Mouse (Mus musculus): Measurements from ENCODE around the gene Gm5294. TPM values are rescaled to one million over a fixed set of nuclear protein-coding genes. Genes with fewer than 3 reads are reported as not detected.

The Gm5294 gene
- not detected for total RNA-seq (2021)
- long read RNA-seq: 0 reads

DNA sequence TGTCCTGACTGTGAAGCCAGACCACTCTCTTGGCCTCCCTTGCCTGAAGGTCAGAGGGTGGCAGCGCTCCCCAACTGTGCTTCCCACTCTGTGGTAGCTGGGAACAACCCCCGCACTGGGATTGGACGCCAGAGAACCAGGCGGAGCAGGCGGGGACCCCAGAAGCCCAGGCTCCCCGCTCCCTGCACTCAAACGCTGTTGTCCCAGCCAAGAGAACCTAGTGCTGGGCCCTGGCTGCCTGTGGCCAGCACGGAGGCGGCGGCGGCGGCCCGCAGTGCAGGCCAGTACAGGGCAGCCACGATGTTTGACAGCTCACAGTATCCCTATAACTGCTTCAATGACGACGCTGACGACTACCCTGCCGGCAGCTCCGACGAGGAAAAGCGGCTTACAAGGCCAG, at the start of gene Gm5294:
TSS of gene Gm5294 (plus strand) at position 301 of the 400 bp plus-strand sequence.
- no peak for DNase-seq (ENCODE audit: low spot score in 2 of 2)

DNA sequence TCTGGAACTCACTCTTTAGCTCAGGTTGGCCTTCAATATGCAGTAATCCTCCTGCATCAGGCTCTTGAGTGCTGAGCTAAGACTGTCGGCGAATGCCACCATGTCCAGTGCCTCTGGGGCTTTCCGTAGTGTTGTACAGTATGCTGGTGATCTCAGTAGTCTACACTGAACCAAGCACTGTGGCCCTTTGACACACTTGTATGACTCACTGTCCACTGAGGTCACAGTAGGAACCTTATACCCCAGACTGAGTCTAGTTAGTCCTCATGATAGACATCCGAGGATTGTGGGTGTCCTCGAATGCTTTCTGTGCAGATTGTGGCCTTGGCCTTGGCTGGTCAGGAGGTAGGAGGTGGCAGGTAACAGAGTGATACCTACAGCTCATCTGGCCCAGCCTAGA, 44.8 kb upstream of the Gm5294 start:
- DNase-seq (ENCODE audit: low spot score in 2 of 2): no peak

DNA sequence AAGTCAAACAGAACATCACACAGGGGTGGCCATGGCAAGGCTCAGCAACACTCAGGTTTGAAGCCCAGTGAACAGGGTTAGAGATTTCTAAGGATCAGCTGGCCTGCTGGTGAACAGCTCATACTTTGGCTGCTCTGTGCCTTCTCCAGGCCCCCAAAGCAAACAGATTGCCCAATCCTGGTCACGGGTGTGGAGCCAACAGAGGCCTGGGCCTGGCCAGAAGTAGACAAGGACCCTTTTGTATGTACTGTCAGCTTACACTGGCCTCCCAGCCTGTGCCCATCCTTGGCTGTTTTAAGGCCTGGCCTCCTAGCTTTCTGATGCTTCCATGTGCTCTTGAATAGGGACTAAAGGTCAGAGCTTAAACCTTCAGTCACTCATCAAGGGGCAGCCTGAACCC, 43.5 kb upstream of the Gm5294 start:
- peak in 1 of 2 experiments; percentile 50 for DNase-seq (ENCODE audit: low spot score in 2 of 2)

DNA sequence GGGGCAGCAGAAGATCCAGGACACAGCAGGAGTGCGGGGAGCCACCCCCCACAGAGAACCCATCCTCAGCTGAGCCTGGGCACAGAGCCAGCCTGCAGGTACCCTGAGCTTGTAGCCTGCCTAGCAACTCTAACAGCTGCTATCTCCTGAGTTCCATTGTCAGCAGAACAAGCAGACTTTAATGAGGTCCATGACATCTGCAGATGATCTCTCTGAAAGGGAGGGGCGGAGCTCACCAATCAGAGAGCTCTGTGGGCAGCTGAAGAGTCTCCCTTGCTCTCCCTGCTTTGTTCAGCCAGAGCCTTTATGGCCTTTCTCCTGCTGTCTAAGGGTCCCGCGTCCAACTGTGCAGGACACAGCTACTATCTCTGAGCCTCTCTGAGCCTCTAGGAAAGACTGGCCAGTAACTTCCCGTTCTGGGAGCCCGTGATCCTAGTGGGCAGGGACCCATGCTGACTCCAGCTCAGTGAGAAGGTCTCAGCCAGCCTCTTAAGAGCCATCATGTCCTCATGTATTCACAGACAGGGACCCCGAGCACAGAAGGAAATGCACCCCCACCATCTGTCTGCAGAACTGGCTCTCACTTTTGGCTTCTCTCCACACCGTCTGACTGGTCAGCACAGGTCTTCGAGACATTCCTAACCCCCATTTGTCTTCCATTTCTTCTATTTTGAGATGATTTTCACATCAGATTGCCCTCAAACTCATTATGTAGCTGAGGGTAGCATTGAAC, 41.0 kb upstream of the Gm5294 start:
- peak; percentile 17 to 40 for DNase-seq (ENCODE audit: low spot score in 2 of 2)

DNA sequence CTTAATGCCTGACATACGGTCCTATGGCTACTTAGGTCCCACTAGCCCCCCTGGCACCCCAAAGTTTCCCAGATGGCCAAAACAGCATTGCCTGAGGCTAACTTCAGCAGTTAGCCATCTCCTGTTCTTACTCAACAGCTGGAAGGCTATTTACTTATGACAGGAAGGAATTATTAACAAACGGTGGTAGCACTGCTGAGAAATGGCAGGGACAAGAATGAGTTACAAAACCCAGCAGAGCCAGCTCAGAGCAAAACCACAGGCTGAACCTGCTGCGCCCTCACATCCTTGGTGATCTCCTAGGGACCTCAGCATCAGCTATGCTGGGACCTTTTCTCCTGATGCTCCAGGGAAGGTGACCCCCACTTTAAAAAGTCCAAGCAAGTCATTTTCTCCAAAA, 40.2 kb upstream of the Gm5294 start:
- no peak for DNase-seq (ENCODE audit: low spot score in 2 of 2)

DNA sequence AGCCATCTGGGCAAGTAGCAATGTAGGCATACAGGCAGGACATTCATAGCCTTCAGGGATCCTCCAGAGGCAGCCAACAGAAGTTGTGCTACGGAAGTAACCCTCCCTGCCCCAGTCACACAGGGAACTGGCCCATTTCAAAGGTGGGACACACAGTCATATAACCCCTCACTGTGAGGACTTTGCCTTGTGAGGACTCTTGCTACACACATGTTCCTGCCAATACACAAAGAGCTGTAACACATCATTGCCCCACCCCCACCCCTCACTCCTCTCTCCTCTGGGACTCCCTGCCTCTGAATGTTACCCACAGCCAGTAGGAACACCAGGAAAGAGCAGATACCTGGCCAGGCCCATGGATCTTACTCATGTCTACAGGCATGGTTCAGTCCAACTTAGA, 37.2 kb upstream of the Gm5294 start:
- no peak for DNase-seq (ENCODE audit: low spot score in 2 of 2)

DNA sequence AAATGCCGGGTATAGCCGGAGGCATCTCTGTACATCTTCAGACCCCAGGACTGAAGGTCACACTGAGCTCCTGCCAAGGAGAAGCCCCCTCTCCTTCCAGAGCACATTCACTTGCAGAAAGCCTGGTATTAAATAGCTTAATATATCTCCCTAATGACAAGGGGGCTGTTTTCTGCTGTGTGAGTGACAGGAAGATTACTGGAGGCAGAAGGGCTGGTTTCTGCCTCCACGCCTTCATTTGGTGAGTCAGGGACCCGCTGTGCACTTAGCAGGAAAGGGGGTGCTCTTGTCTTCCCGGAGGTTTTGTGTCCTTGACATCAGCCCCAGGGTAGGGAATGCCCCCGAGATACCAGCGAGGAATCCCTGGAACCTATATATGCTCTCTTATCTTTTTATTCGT, 36.7 kb upstream of the Gm5294 start:
- DNase-seq (ENCODE audit: low spot score in 2 of 2): no peak

DNA sequence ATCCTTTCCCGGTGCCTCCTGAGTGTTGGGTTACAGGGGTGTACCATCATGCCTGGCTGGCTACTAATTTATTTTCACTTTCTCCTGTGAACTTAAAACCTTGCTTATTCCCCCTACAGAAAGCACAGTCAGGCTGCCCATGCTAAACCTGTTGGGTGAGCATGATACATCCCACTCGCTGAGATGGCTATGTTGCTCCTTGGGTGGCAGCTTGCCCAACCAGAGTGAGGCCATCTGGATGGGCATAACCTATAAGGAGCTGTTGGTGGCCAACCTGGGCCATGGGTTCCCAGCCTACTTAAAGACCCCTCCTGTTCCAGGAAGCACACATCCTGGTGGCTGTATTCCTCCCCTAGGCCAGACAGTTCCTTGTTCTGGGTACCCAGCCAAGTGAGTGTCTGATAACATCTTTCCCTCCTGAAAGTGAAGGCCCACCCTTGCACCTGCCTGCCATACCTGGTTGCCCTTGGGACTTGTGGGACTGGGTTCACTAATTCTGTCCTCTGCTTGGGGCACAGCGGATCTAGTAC, 33.8 kb upstream of the Gm5294 start:
- no peak for DNase-seq (ENCODE audit: low spot score in 2 of 2)

DNA sequence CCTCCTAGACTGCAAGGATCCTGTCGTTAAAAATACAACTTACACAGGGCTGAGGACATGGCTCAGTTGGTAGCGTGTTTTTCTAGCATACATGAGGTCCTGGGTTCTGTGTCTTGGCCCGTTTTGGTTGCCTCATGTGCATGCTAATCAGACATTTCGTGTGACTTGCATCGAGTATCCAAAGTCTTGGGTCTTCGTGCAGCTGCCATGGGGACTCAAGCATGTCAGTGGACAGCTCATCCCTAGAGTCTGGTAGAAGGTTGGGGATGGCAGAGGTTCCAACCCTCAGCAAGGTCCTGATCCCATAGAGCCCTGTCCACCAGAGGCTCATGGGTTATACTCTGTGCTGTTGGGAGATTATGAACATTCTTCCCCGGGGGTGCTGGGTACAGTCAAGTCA, 32.2 kb upstream of the Gm5294 start:
- DNase-seq (ENCODE audit: low spot score in 2 of 2): no peak

DNA sequence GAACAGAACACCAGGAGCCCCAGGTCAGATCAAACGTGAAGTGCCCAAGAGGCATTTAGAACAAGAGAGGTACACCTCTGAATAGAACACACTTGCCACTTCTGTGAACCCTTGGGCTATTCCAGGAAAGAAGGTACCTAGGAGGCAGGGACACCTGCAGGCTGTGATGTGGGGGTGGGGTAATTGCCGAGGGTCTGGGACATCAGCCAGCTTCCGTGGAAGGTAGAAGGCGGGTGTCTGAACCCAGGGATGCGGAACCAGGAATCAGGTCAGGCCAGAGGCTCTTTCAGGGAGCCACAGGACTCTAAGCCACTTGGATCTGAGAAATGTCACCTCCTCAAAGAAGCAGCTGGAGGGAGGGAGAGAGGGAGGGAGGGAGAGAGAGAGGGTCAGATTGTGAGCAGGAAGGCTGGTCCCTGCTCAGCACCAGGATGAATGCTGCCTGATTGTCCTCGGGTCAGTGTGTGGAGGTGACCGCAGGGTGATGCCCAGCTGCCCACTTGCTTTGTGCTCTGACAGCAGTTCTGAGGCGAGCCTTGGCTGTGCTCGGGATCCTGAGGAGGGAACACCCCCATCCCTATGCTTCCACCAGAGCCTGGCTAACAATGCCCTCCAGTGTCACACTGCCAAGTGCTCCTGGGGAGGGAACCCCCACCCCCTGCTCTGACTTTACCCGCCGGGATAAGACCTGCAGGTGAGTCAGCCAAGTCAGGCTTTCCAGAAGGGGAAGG, 31.2 kb upstream of the Gm5294 start:
- DNase-seq (ENCODE audit: low spot score in 2 of 2): no peak

DNA sequence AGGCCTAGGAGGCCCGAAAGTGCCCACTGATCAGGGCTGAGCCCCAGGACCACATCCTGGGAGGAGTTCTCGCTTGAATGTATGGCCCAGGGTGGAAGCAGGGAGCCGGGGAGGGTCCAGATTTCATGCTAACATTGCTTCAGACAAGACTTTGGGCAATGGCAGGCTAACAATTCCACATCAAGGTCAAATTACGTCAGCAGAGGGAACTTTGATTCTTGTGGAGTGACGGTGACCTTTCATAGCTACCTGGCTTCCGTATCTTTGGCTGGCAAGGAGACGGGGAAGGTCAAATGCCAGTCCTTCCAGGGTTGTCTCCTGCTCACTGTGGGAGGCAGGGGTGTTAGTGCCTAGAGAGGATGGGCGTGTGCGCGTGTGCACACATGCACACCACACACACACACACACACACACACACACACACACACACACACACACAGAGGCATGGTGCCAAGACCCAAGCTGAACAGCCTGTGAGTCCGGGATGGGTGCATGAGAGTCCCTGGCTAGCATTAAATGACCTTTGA, 28.9 kb upstream of the Gm5294 start:
- DNase-seq (ENCODE audit: low spot score in 2 of 2): no peak

DNA sequence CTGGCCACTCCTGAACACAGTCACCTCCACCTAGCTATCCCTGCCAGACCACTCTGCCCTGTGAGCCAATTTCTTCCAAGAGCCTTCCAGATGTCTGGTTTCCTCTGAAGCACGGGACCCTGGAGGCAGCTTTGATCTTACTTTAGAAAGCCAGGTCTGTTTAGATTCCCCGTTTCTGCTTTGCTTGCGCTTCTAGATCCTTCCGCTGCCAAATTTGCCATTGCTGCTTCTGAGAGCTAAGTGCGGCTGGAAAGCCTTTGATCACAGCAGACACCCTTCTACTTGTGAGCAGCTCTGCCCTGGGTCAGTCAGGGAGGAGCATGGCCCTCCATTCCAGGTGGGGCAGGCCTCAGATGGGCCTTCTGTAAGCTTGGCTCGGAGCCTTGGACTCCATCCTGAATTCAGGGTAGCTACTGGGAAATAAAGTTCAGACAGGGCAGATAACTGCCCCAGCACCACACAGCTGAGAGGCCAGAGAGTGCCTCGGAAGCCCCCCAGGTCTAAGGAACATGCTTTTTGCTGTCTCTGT, 18.2 kb upstream of the Gm5294 start:
- DNase-seq (ENCODE audit: low spot score in 2 of 2): no peak

DNA sequence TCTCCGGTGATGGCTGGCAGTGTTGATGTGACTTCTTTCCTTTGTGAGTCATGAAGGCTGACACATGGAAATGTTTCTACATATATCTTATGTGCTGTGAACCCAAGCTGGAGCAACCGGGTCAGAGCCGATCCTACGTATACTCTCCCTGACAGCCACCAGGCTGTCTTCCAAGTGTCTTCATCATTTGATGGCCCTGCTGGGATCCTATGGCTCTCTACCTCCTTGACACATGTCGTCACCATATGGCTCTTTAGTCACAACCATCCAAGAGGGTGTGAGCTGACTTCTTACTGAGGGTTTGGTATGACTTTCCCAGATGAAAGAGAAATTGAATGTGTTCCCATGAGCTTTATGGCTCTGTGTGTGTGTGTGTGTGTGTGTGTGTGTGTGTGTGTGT, 15.6 kb upstream of the Gm5294 start:
- peak; percentile 7 to 32 for DNase-seq (ENCODE audit: low spot score in 2 of 2)

DNA sequence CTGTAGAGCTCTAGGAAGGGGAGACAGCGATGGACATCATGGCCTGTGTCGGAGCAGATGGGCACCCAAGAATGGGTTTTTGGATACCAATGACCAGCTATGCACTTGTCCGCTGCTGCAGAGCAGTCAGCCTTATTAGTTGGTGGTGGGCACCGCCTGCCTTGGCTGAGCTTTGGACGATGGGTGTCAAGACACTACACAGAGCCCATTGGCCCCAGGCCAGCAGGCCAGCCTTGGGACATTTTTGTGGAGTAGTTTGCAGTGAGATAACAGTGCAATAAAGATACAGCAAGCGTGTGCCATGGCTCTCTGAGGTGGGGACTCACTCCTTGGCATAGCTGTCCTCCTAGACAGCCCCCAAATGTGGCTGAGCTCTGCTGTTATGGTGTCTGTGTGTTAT, 10.1 kb upstream of the Gm5294 start:
- no peak for DNase-seq (ENCODE audit: low spot score in 2 of 2)

DNA sequence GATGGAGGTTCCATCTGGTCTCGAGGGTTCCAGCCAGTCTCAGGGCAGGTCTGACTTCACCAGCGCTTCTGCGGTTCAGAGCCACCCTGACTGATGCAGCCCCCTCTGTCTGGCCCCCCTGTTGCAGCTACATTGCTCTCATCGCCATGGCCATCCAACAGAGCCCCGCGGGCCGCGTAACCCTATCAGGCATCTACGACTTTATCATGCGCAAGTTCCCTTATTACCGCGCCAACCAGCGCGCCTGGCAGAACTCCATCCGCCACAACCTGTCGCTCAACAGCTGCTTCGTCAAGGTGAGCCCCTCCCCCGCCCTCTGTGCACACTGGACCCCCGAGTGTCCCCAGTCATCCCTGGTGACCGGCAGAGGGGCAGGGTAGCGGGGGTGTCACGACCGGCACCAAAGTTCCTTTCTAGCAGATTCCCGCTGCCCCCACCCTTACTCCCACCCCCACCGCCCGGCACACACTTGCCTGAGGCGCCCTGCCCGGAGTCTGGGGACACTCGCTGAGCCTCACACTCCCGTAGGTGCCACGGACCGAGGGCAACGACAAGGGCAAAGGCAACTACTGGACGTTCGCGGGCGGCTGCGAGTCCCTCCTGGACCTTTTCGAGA, 945 bp downstream of the Gm5294 start:
- no peak for DNase-seq (ENCODE audit: low spot score in 2 of 2)

DNA sequence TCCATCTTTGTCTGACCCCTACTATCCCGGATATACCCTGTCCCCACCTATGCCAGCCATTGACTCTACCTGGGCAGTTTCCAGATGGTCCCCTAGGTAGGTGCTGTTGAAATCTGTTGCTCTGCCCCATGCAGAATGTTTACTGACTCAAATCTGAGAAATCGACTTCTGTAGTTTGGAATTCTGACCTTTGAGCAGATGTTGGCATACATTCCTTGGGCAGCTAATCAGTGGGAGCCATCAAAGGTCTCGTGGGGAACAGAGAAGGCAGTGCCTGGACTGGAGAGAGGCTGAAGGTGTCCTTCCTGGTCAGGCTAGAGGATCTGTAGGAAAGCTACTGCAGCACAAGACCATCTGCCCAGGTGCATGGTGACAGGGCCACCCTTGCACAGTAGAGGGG, 5.2 kb downstream of the Gm5294 start:
- no peak for DNase-seq (ENCODE audit: low spot score in 2 of 2)

DNA sequence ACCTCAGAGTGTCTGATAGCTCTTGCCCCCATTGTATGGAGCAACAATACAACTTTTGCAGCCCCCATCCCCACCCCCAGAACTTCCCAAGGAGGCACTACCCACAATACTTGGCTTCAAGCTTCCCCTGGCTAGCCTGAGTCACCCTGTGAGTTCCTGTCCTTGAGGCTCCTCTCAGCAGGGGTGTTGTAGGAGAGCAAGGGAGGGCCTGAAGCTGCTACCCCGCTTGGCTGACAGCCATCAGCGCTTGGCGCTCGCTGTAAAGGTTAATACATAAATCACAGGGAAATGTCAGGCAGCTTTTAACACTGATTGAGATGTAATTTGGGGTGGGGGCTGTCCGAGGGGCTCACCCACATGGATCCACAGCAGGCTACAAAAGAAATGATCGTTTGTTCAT, 13.5 kb downstream of the Gm5294 start:
- no peak for DNase-seq (ENCODE audit: low spot score in 2 of 2)

DNA sequence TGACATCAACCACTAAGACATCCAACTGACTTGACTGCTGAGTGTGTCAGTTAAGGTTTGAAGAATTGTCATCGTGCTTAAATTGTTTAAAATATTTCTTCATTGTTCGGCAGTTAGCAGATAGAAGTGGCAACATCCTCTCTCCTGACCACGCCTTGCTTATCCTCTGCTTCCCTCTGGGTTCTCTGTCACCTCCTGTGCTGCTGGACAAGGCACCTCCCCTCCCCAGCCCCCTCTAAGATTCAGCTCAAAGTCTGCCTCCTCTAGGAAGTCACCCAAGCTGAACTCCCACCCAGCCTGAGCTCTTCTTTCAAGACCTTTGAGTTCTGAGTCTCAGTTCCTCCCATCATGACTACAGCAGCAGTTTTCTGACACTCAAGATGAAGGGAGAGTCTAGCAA, 15.0 kb downstream of the Gm5294 start:
- DNase-seq (ENCODE audit: low spot score in 2 of 2): no peak

DNA sequence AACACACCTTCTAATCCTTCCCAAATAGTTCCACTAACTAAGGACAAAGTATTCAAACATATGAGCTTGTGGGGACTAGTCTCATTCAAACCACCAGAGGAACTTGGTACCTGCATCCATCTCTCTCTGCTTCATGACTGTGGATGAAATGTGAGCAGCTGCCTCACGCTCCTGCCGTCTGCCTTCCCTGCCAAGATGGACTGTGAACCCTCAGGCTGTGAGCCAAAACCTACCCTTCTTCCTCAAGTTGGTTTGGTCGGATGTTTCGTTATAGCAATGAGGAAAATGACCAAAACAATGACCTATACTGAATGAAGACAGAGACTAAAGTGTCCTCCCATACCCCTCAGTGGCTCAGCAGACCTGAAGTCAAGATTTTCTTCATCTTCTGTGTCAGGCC, 21.1 kb downstream of the Gm5294 start:
- DNase-seq (ENCODE audit: low spot score in 2 of 2): no peak

DNA sequence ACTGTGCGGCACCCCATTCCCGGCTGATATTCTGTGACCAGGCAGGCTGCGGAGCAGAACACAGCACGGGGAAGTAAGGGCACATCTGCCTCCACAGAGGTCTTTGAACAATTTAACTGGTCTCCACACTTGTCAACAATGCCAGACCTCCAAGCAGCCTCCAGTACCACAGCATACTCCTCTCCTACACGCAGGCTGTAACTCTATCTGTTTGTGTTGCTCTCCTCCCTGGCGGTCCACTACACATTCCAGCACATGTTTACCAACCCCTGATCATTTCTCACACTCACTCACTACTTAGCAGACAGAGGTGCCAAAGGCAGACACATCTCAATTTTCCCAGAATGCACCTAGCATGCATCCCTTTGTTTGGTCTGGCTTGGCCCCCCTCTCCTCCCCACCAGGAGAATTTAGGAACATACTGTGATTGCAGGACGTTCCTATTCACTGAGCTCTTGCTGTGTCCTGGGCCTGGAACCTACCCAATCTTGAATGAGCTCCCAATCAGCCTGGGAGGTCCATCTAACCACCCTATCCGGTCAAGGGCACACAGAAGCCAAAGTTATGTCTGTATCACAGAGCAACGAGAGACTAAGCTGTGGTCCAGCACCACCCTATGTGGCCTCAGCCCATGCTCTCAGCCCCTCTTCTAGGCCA, 23.4 kb downstream of the Gm5294 start:
- DNase-seq (ENCODE audit: low spot score in 2 of 2): no peak

DNA sequence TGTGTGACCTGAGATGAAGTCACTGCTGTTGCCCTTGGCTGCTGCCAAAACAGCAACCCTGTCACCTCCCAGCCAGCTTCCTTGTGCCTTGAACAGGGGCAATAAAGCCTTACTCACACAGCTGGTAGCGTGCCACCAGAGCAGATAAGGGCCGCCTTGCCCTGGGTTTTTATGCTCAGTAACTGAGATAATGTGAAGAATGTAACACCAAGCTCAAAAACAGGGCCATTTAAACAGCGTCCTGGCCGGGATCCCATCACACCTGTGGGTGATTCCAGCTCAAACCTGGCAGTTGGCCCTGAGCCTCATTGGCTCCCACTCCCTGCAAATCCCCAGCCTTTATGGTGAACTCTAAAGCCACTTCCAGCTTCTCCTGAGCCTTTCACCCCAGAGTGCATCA, 26.6 kb downstream of the Gm5294 start:
- no peak for DNase-seq (ENCODE audit: low spot score in 2 of 2)

Data from layer of hippocampus, adult 18-20 months (tissue).